Mouse (Mus musculus) MEL (cell line): ENCODE data around the gene Prkg2. TPM values are rescaled to one million over a fixed set of nuclear protein-coding genes. Genes with fewer than 3 reads are reported as not detected.

ENCODE experiments used
- DNase-seq: peaks from one replicate; pipeline ENCODE4 v3.0.0; 2011; ENCODE audit warnings: low read depth, low spot score
- H3K27ac ChIP-seq: 2 replicates; pipeline ENCODE4 v1.5.1; 2012; ENCODE audit warnings: low read depth, mild to moderate bottlenecking, control low read depth, low read length, moderate library complexity; ENCODE audit not compliant: control insufficient read depth
- H3K27me3 ChIP-seq, 2 experiments: fragments of 150-350 bp in 1 of 2; sonication (generic) in 1 of 2; 2 replicates each; pipeline ENCODE4 v1.6.1; 2012; ENCODE audit warnings: low read length in 2 of 2, mild to moderate bottlenecking in 2 of 2, improper control_type of control experiment in 1 of 2, moderate library complexity in 1 of 2; ENCODE audit not compliant: insufficient read depth in 2 of 2, control insufficient read depth in 1 of 2
- H3K36me3 ChIP-seq, 2 experiments: 2 replicates each; pipeline ENCODE4 v1.6.1; 2012 to 2014; ENCODE audit warnings: low read length in 2 of 2, improper control_type of control experiment in 1 of 2, inconsistent platforms in 1 of 2, mild to moderate bottlenecking in 1 of 2; ENCODE audit not compliant: insufficient read depth in 2 of 2, control insufficient read depth in 1 of 2
- H3K4me1 ChIP-seq, 2 experiments: fragments of 150-350 bp in 1 of 2; sonication (generic) in 1 of 2; 2 replicates each; pipeline ENCODE4 v1.6.1; 2012; ENCODE audit warnings: low read length in 2 of 2, improper control_type of control experiment in 1 of 2, mild to moderate bottlenecking in 1 of 2; ENCODE audit not compliant: insufficient read depth in 2 of 2, control insufficient read depth in 1 of 2
- H3K4me3 ChIP-seq, 2 experiments: fragments of 150-350 bp in 1 of 2; sonication (generic) in 1 of 2; 2 replicates each; pipeline ENCODE4 v1.5.1; 2012; ENCODE audit warnings: low read depth in 2 of 2, low read length in 2 of 2, mild to moderate bottlenecking in 2 of 2, moderate library complexity in 2 of 2, control low read depth in 1 of 2, improper control_type of control experiment in 1 of 2; ENCODE audit not compliant: control insufficient read depth in 1 of 2, insufficient read depth in 1 of 2
- H3K79me2 ChIP-seq: 2 replicates; pipeline ENCODE4 v1.6.1; 2012; ENCODE audit warnings: mild to moderate bottlenecking, low read length, moderate library complexity; ENCODE audit not compliant: control insufficient read depth, poor library complexity, insufficient read depth
- H3K9ac ChIP-seq: 2 replicates; pipeline ENCODE4 v1.6.1; 2012; ENCODE audit warnings: low read depth, mild to moderate bottlenecking, control low read depth, low read length, moderate library complexity; ENCODE audit not compliant: control insufficient read depth, poor library complexity, severe bottlenecking
- H3K9me3 ChIP-seq: fragments of 150-350 bp; sonication (generic); replicated peaks from 2 replicates; pipeline ENCODE4 v1.6.1; 2012; ENCODE audit warnings: mild to moderate bottlenecking, low read length, improper control_type of control experiment, moderate library complexity; ENCODE audit not compliant: insufficient read depth
- BHLHE40 ChIP-seq: IDR thresholded peaks from 2 replicates; pipeline ENCODE4 v1.6.1; 2012; ENCODE audit warnings: low read depth, mild to moderate bottlenecking, inconsistent platforms, low read length, improper control_type of control experiment, borderline replicate concordance
- CHD2 ChIP-seq: IDR thresholded peaks from 2 replicates; pipeline ENCODE4 v1.6.1; 2011; ENCODE audit warnings: low read length, improper control_type of control experiment
- E2F4 ChIP-seq: IDR thresholded peaks from 2 replicates; pipeline ENCODE4 v1.6.1; 2011; ENCODE audit warnings: low read depth, low read length, improper control_type of control experiment, borderline replicate concordance
- ELF1 ChIP-seq: IDR thresholded peaks from 2 replicates; pipeline ENCODE4 v1.6.1; 2014; ENCODE audit warnings: low read depth, mild to moderate bottlenecking, inconsistent platforms, low read length, improper control_type of control experiment, moderate library complexity
- ETS1 ChIP-seq: IDR thresholded peaks from 2 replicates; pipeline ENCODE4 v1.6.1; 2012; ENCODE audit warnings: low read depth, mild to moderate bottlenecking, inconsistent platforms, low read length, improper control_type of control experiment, moderate library complexity
- GABPA ChIP-seq: IDR thresholded peaks from 2 replicates; pipeline ENCODE4 v1.6.1; 2012; ENCODE audit warnings: low read depth, mild to moderate bottlenecking, inconsistent platforms, low read length, improper control_type of control experiment, moderate library complexity
- KAT2A ChIP-seq: conservative IDR thresholded peaks from 2 replicates; pipeline ENCODE4 v1.6.1; 2012; ENCODE audit warnings: low read depth, low read length, improper control_type of control experiment, inconsistent platforms
- MAFK ChIP-seq: IDR thresholded peaks from 2 replicates; pipeline ENCODE4 v1.6.1; 2011; ENCODE audit warnings: low read depth, mild to moderate bottlenecking, low read length, improper control_type of control experiment, borderline replicate concordance
- MAX ChIP-seq: IDR thresholded peaks from 2 replicates; pipeline ENCODE4 v1.6.1; 2011; ENCODE audit warnings: low read length, improper control_type of control experiment
- MAZ ChIP-seq: IDR thresholded peaks from 2 replicates; pipeline ENCODE4 v1.6.1; 2012; ENCODE audit warnings: low read depth, mild to moderate bottlenecking, inconsistent platforms, low read length, improper control_type of control experiment
- MYB ChIP-seq: IDR thresholded peaks from 2 replicates; pipeline ENCODE4 v1.6.1; 2011; ENCODE audit warnings: mild to moderate bottlenecking, low read depth, low read length, improper control_type of control experiment
- NRF1 ChIP-seq: IDR thresholded peaks from 2 replicates; pipeline ENCODE4 v1.6.1; 2014; ENCODE audit warnings: low read depth, mild to moderate bottlenecking, inconsistent platforms, low read length, improper control_type of control experiment, moderate library complexity; ENCODE audit not compliant: poor library complexity, insufficient read depth, severe bottlenecking
- POLR2A ChIP-seq, 2 experiments: IDR thresholded peaks; 2 replicates each; pipeline ENCODE4 v1.6.1; 2011 to 2012; ENCODE audit warnings: low read length in 2 of 2, mild to moderate bottlenecking in 2 of 2, control low read depth in 1 of 2, improper control_type of control experiment in 1 of 2, low read depth in 1 of 2, moderate library complexity in 1 of 2; ENCODE audit not compliant: control insufficient read depth in 1 of 2, insufficient read depth in 1 of 2, poor library complexity in 1 of 2
- RAD21 ChIP-seq: IDR thresholded peaks from 2 replicates; pipeline ENCODE4 v1.6.1; 2011; ENCODE audit warnings: mild to moderate bottlenecking, low read depth, low read length, improper control_type of control experiment
- SMC3 ChIP-seq: IDR thresholded peaks from 2 replicates; pipeline ENCODE4 v1.6.1; 2011; ENCODE audit warnings: low read depth, low read length, improper control_type of control experiment
- TCF12 ChIP-seq: IDR thresholded peaks from 2 replicates; pipeline ENCODE4 v1.6.1; 2014; ENCODE audit warnings: low read depth, mild to moderate bottlenecking, inconsistent platforms, low read length, improper control_type of control experiment, moderate library complexity
- UBTF ChIP-seq: IDR thresholded peaks from 2 replicates; pipeline ENCODE4 v1.6.1; 2012; ENCODE audit warnings: low read depth, mild to moderate bottlenecking, inconsistent platforms, low read length, improper control_type of control experiment, moderate library complexity, borderline replicate concordance; ENCODE audit not compliant: insufficient read depth
- USF2 ChIP-seq, 2 experiments: IDR thresholded peaks; 2 replicates each; pipeline ENCODE4 v1.6.1; 2011 to 2012; ENCODE audit warnings: improper control_type of control experiment in 2 of 2, low read length in 2 of 2, borderline replicate concordance in 1 of 2, inconsistent platforms in 1 of 2, low read depth in 1 of 2, mild to moderate bottlenecking in 1 of 2; ENCODE audit not compliant: insufficient read depth in 1 of 2
- ZNF384 ChIP-seq: IDR thresholded peaks from 2 replicates; pipeline ENCODE4 v1.6.1; 2012; ENCODE audit warnings: low read depth, mild to moderate bottlenecking, inconsistent platforms, low read length, improper control_type of control experiment
- polyA plus RNA-seq, 2 experiments: library from polyadenylated mRNA; stranded (reverse) in 1 of 2; unstranded in 1 of 2; fragments of >175 nt in 1 of 2; fragments of >200 nt in 1 of 2; gene quantifications; 2 replicates each; pipeline versions ENCODE4 v1.2.1 to v1.2.4; 2012; ENCODE audit warnings: low replicate concordance in 2 of 2, low read depth in 1 of 2; ENCODE audit not compliant: insufficient read length in 2 of 2, insufficient read depth in 1 of 2, missing spikeins in 1 of 2
- total RNA-seq: library from RNA; depleted of rRNA; stranded (reverse); fragments of 300-350 nt; gene quantifications from 2 replicates; pipeline ENCODE4 v1.2.3, GENCODE M21; 2012

The Prkg2 gene
- total and polyA plus RNA-seq, 3 experiments = not detected

- TF ChIP-seq POLR2A (IDR thresholded peaks at IDR 0.05; ENCODE audit: control insufficient read depth in 1 of 2, insufficient read depth in 1 of 2, low read depth in 1 of 2, low read length in 2 of 2, poor library complexity in 1 of 2) = no peak
- TF ChIP-seq, all 39 proteins: peak for 0
Measured at GRCm38 (mm10) chr5:99019709-99020108, 17.4 kb downstream of the Prkg2 start (continued).

- DNase-seq = no peak
Measured at GRCm38 (mm10) chr5:99015140-99015539, 22.0 kb downstream of the Prkg2 start.

GRCm38 (mm10) chr5:99010448-99011151 lies 26.6 kb downstream of the Prkg2 start:
- H3K9ac ChIP-seq = no peak overlapping the region
- no peaks in the 10 kb centered on the region for H3K79me2 ChIP-seq
- DNase-seq = no peak
- H3K9me3 ChIP-seq = no peaks in the 10 kb centered on the region
- TF ChIP-seq RAD21 = no peak
- TF ChIP-seq CHD2 = no peak
- TF ChIP-seq USF2 (IDR thresholded peaks at IDR 0.05; ENCODE audit: borderline replicate concordance in 1 of 2, insufficient read depth in 1 of 2, low read depth in 1 of 2, low read length in 2 of 2) = no peak
- no peak for TF ChIP-seq SMC3
- no peak for TF ChIP-seq NRF1
- no peak for TF ChIP-seq TCF12
- no peak for TF ChIP-seq UBTF
- TF ChIP-seq MAX = no peak
- TF ChIP-seq KAT2A = no peak
- TF ChIP-seq GABPA = no peak
- TF ChIP-seq ZNF384 = no peak
- TF ChIP-seq MAZ = no peak
- TF ChIP-seq MAFK = no peak
- no peak for TF ChIP-seq ELF1
- no peak for TF ChIP-seq BHLHE40
- no peak for TF ChIP-seq E2F4
- TF ChIP-seq ETS1 = no peak
- no peak overlapping the region for H3K4me3 ChIP-seq
- no peaks in the 10 kb centered on the region for H3K27me3 ChIP-seq
- H3K4me1 ChIP-seq = no peaks in the 10 kb centered on the region
- no peaks in the 10 kb centered on the region for H3K36me3 ChIP-seq
- no peak overlapping the region for H3K27ac ChIP-seq

More at GRCm38 (mm10) chr5:99015140-99015539, 22.0 kb downstream of the Prkg2 start:
- Histone ChIP-seq H3K27ac (no peak overlapping the region), H3K27me3 (no peaks in the 10 kb centered on the region), H3K36me3 (no peaks in the 10 kb centered on the region), H3K4me1 (no peaks in the 10 kb centered on the region), H3K79me2 (no peaks in the 10 kb centered on the region), H3K4me3 (no peak overlapping the region), H3K9me3 (no peaks in the 10 kb centered on the region), H3K9ac (no peak overlapping the region)
- no peak for TF ChIP-seq MYB
- TF ChIP-seq TCF12 = no peak
- TF ChIP-seq MAX = no peak
